Mouse (Mus musculus) adrenal gland, postnatal 36 days (tissue): ENCODE data around the gene Gak. TPM values are rescaled to one million over a fixed set of nuclear protein-coding genes. Genes with fewer than 3 reads are reported as not detected.

Experiments used
- DNase-seq, 2 experiments: peaks; one replicate each; pipeline ENCODE4 v3.0.0; 2021; ENCODE audit warnings: mixed read lengths in 1 of 2
- total RNA-seq, 2 experiments: library from RNA; stranded (reverse); gene quantifications; 2 replicates each; pipeline ENCODE4 v1.2.3; 2021

Gene Gak
- total RNA-seq, 2 experiments from 2014 or later = 81.2 to 82.4 TPM

DNA sequence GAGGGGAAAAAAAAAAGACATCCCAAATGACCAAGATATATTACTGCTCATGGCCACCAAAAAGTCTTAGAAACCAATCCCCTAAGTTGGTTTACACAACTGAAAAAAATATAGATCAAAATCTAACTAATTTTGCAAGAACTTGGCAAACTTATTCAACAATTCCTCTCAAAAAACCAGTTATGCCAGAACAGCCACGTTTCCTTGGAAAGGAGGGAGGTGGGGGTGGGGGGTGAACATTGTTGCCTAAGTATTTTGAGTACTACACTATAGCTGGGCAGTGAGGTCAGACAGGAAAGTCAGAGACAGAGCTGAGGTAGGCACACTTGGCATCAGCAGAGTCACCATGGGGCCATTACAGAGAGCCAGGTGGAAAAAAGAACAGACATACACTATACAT is 29.6 kb downstream of the Gak start:
- DNase-seq = no peak

DNA sequence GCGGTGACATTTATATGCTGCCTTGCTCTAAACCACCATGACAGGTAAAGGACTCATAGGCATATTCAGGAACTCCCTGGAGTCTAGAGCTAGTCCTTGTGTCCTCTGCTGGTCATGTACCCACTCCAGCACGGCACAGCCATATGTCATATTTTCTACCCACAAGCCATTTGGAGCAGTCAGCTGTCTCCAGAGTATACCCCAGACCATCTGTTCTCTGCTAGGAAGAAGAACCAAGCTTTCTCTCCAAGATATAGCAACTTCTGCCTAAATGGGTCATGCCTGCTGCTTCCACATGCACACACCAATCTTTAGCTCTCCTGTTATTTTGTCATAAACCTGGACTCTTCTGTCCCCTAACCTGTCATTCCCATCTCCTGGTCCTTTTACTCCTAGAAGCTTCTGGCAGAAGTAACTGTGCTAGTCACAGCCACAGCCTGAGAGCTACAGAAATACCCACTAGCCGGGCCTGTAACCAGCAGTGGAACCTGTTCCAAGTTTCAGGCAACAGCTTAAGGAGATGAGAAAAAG is 48.1 kb downstream of the Gak start:
- DNase-seq = no peak

DNA sequence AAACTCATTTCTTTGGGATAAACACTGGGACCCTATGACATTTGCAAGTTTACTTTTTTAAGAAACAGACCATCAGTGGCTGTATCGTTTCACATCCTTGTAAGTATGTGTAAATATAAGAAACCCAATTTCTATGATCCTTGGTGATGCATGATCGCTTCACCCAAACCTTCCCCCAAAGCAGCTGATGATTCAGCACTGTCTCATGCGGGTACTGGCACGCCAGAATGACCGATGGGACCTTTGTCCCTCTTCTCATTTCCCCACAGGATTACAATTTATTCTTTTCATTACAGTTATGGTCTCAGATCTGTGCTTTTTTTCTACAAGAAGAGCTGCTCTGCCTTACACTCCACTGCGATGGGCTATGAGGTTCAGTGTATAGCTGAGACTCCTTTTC is 56.5 kb downstream of the Gak start:
- DNase-seq = peak; percentile 56 to 66

DNA sequence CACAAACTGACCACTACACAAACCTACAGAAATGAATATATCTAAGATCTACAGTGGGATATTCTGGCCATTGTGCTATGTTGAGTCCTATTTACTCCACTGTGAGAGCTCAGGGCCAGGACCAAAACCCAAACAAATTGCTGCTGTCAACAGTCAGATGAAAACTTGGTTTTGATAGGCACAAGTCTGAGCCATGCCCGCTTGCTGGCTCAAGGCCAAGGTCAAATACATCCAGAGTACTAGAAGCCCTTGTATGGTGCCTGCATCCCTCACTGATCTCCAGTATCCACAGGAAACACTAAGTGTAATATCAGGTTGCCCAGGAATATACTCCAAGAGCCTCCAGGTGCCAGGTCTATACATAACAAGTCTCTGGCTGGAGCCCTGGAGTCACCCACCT is 58.6 kb downstream of the Gak start:
- DNase-seq = peak; percentile 80 to 84

DNA sequence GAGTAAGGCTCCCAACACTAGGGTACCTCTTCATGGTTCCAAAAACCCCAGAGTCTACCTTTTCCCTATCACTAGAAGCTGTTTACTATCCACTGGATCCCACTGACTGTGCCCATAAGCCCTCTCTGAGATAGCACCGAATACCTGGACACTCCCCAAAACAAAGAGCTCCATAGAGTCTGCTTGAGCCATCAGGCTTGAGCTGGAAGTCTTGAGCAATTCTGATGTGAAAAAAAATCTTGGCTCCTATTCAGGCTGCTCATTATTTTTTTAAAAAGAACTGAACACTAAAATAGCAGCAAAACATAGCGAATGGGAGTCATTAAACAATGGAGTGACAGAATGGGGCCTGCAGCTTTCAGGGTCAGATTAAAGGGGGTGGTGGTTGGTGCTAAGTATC is 62.5 kb downstream of the Gak start:
- DNase-seq = peak in 1 of 2 experiments; percentile 18

DNA sequence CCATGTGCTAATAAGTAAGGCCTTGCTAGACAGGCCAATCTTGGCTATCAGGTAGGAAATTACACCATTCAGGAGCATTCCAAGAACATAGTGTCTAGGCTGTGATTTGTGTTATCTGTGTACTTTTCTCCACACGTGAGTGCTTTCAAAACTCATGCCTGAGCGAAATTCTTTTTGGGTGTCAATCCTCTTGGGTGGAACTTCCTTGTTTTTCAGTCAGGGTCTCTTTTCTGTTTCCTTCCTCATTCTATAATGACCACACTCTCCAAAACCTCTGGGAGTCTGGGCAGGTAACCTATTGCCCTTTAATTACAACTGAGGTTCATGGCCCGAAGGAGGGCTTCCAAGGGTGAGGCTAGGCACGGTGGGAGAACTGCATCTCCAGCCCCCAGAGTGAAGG is 63.0 kb downstream of the Gak start:
- DNase-seq = no peak

DNA sequence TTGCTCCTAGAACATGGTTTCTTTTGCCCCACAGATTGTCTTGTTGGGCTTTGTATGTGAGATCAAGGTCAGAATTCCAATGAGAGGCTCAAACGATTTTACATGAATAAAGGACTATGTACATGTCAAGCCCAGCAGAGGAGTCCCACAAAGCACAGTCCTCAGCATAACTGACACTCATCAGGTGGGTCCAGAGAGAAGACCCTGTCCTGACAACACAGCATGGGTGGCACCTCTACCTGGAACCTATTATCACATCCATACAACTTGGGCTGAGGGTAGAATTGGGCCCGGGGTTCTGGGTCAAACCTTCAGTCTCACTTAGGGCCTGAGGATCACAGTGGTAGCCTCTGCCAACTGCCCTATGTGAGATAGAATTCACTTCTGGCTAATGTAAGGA is 64.2 kb downstream of the Gak start:
- DNase-seq = no peak

DNA sequence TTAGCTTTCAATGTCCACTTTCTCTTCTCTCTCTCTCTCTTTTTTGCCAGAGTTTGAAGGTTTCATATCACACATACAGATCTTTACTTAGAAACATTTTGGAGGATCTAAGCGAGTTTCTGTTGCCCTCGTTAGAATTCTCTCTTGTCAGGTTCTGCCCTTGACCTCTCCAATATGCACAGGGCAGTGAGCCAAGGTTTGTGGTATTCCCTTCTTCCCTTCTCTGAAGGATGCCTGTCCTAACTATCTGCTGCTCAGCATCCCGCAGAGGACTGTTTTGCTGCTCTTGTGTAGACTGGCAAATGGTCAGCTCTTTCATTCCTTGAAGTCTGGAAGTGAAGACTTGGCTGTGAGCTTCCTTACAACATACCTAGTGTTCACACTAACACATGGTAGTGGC is 65.2 kb downstream of the Gak start:
- peak; percentile 32 to 54 for DNase-seq

DNA sequence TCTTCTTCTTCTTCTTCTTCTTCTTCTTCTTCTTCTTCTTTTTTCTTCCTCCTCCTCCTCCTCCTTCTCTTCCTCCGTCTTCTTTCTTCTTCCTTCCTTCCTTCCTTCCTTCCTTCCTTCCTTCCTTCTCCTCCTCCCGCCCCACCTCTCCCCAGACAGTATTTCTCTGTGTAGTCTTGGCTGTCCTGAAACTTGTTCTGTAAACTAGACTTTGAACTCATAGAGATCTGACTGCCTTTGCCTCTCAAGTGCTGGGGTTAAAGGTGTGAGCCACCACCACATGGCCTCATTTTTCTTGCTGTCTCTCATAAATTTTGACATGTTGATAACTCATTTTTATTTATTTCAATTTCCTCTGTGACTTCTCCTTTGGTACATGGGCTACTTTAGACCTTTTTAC is 67.1 kb downstream of the Gak start:
- DNase-seq = no peak

DNA sequence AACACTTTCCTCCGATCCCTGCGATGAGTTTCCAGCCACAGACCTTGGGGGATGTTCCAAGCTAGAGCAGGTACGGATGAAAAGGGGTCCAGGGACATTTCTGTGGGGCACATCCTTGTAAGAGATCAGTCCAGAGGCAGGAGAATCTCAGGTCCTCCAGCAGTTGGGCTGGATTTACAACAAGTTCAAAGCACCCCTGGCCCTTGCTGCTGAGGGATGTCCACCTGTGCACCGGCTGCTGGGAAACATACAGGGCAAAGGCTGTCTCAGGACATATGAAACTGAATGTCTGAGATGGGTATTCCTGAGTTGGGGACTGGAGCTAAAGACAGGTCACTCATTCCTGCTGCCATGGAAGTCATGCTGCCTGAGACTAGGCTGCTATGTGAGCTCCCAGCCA is 72.6 kb downstream of the Gak start:
- no peak for DNase-seq

DNA sequence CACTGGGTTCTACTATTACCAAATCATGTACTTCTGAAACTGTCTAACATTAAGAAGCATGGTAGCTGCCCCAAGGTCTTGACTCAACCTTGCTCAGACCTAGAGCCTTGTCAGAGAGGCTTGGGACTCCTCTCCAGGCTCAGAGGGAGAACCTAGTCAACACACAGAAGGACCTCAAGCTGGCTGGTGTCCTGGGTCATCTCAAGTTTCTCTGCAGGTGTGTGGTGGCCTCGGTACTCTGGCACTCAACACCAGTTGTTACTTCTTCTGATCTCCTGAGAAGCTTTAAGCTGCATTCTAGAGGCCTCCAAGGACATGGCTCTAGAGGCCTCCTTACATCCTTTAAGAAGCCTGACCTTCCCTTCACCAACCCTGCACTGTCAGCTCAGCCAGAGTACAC is 75.5 kb downstream of the Gak start:
- DNase-seq = no peak

DNA sequence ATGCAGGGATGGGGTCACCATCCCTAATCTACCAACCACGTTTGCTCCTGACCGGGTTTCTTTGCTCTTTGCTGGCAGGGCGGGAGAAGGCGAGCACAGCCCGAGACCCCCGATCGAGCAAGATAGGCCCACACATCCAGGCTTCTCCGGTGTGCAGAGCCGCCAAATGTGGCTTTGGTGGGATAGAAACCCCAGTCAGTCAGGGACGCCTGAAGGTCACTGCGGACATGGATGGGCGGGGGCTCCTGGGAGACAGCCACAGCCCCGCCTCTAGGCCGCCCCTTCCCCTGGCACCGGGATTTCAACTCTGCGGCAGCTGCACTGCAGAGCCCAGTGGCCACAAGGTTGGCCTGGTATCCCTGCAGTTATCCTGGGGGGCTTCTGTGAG is 79.4 kb downstream of the Gak start:
- no peak for DNase-seq

DNA sequence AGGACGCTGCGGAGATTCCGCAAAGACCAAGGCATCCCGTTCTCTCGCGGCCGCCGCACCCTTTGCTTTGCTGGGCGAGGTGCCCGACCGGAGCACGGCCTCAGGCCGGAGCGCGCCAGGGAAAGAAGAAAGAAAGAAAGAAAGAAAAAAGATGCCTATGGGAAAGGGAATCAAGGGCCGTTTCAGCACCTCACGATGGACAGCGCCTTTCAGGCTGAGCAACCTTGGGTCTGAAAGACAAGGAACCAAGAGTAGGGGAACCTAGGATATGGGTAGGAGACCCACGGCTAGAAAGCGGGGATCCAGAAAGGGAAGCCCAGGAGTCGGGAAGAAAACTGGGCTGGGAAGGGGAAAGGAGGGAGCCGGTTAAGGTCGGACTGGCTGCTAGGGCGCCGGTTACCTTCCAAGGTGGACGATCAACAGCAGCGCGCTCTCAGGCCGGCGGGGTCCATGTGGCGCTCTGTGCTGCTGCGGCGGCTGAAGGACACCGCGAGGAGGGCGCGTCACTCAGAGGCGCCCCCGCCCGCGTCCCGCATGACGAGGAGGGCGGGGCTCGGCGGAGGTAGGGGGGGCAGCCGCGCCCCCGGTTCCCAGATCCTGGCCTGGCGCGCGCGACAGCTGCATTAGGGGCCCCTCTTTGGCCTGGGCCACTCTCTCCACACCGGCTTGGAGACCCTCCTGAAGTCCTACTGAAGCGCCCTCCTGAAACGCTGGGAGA is 79.9 kb downstream of the Gak start, which contains the start of gene Cplx1:
TSS of gene Cplx1 (minus strand) at position 536 of the 718 bp plus-strand sequence.
- DNase-seq = peak; percentile 80 to 83

DNA sequence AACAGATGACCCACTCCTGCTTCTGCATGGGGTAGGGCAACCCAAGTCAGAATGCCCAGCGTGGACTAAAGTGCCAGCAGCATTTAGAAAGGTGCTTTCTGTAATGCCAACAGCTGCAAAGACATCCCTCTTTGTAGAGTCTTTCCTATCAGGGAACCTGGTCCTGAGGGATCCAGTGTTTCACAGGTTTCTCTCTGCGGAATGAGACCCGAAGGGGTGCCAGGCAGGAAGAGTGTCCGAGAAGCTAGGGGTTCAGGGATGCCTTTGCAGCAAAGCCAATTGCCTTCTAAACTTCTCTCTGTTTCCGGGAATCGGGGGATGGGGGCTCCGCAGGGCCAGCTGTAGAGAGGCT is 80.4 kb downstream of the Gak start:
- no peak for DNase-seq

DNA sequence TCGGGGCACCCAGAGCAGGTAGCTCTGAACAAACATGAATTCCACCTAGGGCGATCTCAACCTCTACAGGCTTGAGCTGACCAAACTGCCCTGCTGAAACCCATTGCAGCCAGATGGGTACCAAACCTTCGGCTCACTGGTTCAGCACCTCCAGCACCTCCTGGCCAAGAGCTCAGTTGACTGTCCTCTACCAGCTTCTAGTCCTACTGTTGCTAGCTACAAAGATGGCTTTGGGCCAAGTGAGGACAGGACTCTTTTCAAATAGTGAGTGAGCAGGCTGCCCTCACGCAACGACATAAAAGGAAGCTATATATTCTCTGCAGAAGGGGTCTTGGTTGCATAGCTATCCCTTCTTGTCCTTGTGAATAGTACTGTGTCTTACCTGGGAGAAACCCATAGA is 81.9 kb downstream of the Gak start:
- DNase-seq = no peak

DNA sequence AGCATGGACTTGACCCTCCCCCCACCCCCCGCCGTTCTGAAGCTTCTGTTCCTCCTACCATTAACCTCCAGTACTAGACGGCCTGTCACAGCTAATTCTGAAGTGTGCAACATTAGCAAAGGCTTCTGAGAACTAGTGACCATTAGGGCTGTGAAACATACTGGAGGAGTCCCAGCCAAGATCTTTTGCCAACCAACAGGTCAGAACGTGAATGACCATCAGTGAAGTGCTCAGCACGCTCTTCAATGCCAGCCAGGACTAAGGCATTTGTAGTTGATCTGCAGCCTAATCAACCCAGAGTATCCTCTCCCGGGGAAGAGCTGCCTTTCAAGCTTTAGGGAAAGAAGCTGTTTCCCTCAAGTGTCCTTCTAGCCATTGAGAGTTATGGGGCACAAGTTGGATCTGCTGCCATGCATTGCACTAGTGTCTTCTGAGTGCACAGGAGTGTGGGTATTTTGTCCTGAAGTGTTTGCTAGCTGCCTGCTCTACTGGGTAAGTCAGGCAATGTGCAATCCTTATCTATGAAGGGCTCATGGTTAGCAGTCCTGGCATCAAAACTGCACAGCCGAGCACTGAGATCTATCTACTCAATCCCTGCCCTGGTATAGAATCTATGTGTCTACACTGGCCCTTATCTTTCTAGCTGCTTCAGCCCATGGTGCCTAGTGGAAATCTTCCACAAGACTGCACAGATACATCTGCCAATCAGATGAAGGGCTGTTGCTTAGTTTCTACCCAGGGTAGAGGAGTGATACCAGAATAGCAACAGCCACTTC is 85.9 kb downstream of the Gak start:
- DNase-seq = no peak

DNA sequence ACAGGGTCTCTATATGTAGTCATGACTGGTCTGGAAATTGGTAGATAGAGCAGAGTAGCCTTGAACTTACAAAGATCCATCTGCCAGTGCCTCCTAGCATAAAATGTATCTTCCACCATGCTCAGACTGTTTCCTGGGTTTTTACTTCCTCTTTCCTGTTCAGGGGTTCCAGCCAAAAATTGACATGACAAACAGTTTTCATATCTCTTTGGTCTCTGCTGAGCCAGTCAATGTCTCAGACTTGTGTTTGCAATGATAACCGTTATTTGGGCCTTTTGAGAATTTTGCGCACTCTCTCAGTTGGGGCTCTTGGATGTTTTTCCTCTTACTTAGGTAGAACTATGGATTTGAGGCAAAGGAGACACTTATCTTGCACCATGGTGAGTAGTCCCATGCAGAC is 95.4 kb downstream of the Gak start:
- DNase-seq = no peak

DNA sequence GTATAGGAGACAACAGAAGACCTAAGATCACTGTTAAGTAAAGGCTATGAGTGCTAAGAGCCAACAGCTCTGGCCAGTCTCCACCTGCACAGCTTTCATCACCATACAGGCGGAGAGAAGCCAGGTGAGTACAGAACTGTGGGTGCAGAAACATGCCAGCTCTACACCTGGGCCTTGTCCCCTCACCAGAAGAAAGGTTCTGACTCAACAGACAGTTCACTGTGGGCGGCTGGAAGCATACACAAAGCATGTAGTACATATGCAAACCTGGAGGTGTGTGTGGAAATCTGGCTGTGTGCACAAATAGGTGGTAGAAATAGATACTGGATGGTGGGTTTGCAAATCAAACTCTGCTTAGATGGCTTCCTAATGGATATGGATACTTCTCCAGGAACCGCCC is 107.0 kb downstream of the Gak start:
- no peak for DNase-seq

DNA sequence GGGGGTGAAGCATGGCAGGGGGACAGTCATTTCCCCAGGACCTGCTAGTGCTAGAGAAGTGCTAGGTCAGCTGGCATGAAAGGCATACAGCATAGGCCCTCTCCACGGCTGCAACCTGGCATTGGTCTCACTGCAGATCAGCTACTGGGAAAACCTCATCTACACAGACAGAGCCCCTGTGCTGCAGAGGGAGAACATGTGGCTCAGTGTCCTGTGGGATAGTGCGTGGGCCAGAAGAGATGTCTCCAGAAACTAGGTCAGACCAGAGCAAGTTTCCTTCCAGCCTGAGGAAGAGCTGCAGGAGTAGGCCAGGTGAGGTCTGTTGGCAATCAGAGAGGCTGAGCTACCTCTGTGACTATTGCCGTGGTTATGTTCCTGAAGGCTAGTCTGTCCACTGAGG is 107.7 kb downstream of the Gak start:
- no peak for DNase-seq

DNA sequence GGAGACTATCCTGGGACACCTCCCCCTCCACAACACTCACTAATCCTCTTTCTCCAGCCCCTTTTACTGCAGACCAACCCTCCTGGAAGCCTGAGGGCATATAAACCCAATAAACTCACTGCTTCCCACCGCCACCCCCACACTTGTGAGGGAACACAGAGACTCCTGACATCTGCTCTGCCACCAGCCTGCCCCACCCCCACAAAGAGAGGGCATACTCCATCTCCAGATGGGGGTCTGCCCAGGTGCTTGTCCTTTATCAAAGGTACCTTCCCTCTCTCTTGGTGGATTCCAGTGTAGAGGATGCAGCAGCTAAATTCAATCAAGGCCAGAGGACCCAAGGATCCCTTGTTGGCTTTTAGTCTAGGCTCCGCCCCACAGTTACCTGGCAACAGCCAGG is 108.5 kb downstream of the Gak start:
- DNase-seq = no peak

DNA sequence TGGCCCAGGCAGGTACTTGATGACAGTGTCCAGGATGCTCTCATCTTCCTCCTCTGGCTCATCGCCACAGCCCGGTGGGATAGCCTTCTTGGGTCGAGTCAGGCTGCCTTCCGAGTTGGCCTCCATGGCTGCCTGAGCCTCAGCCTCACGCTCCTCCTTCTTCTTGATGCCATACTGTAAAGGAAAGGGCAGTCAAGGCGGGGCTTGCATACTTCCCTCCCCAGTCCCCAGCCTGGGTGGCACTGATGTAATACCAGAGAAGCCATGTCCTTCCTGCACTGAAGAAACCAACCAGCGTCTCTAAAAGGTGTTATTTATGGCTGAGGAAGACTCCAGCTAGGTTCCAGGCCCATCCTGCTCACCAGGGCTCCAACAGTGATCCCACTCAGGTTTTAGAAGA is 109.4 kb downstream of the Gak start:
- no peak for DNase-seq
